Mouse (Mus musculus): ENCODE data around the gene Esrra.

- TF ChIP-seq POLR2A (IDR thresholded peaks at IDR 0.05; ENCODE audit: borderline replicate concordance, control insufficient read depth, low read depth, low read length) (peak; percentile 85; the same call in 1 of the 2 replicates), CTCF (IDR thresholded peaks at IDR 0.05; ENCODE audit: control insufficient read depth, insufficient read depth, low read length) (no peak)
Measured at GRCm38 (mm10) chr19:6942249-6942691, 20.7 kb upstream of the Esrra start, which contains the start of gene Gpr137.
